Mouse (Mus musculus) testis, adult 2 months (tissue): ENCODE data around the gene Tln2.

ENCODE experiments used
- CTCF ChIP-seq: fragments of 200-500 bp; IDR thresholded peaks from 2 replicates; pipeline ENCODE4 v1.5.1; 2012; ENCODE audit warnings: low read depth, mild to moderate bottlenecking, inconsistent platforms, low read length, moderate library complexity; ENCODE audit not compliant: control insufficient read depth, insufficient read depth, insufficient replicate concordance
- POLR2A ChIP-seq: fragments of 200-500 bp; IDR thresholded peaks from 2 replicates; pipeline ENCODE4 v1.6.1; 2012; ENCODE audit warnings: low read depth, mild to moderate bottlenecking, inconsistent platforms, low read length, moderate library complexity; ENCODE audit not compliant: control insufficient read depth

- TF ChIP-seq CTCF (no peak), POLR2A (no peak)
Measured at GRCm38 (mm10) chr9:67544783-67545182, 14.7 kb downstream of the Tln2 start.
